Mouse (Mus musculus) kidney, embryonic 15.5 days (tissue): ENCODE data around the gene Gtf2ird1. TPM values are rescaled to one million over a fixed set of nuclear protein-coding genes. Genes with fewer than 3 reads are reported as not detected.

Experiments used
- ATAC-seq: fragments of 200-750 bp; cut with Nextera tagmentation; replicated peaks from 2 replicates; pipeline ENCODE4 v1.8.0; 2017; ENCODE audit warnings: moderate TSS enrichment; ENCODE audit not compliant: low FRiP score
- H3K27ac ChIP-seq: fragments of 300-500 bp; sonication (generic); 2 replicates; pipeline ENCODE4 v1.5.1; 2015; ENCODE audit warnings: mild to moderate bottlenecking, inconsistent platforms
- H3K27me3 ChIP-seq: fragments of 300-500 bp; sonication (generic); 2 replicates; pipeline ENCODE4 v1.6.1; 2015; ENCODE audit warnings: inconsistent platforms
- H3K36me3 ChIP-seq: fragments of 300-500 bp; sonication (generic); 2 replicates; pipeline ENCODE4 v1.6.1; 2015; ENCODE audit warnings: inconsistent platforms
- H3K4me1 ChIP-seq: fragments of 300-500 bp; sonication (generic); 2 replicates; pipeline ENCODE4 v1.6.1; 2015; ENCODE audit warnings: inconsistent platforms
- H3K4me2 ChIP-seq: fragments of 300-500 bp; sonication (generic); 2 replicates; pipeline ENCODE4 v1.6.1; 2015; ENCODE audit warnings: moderate library complexity, mild to moderate bottlenecking, inconsistent platforms
- H3K4me3 ChIP-seq: fragments of 300-500 bp; sonication (generic); replicated peaks from 2 replicates; pipeline ENCODE4 v1.5.1; 2015; ENCODE audit warnings: mild to moderate bottlenecking, inconsistent platforms
- H3K9ac ChIP-seq: fragments of 300-500 bp; sonication (generic); 2 replicates; pipeline ENCODE4 v1.6.1; 2015; ENCODE audit warnings: mild to moderate bottlenecking, inconsistent platforms
- H3K9me3 ChIP-seq: fragments of 300-500 bp; sonication (generic); replicated peaks from 2 replicates; pipeline ENCODE4 v1.6.1; 2016; ENCODE audit warnings: inconsistent platforms
- WGBS: fragments of 180-500 bp; shearing (Covaris S2); methylation state at CpG from one replicate; pipeline ENCODE4 v1.1.7; 2015; ENCODE audit warnings: mixed read lengths; 5-methylcytosine and 5-hydroxymethylcytosine counted together
- polyA plus RNA-seq: library from polyadenylated mRNA; unstranded; fragments of >200 nt; fragmentation: Nextera tagmentation; extraction: Ambion mirVana; gene quantifications from 2 replicates; pipeline ENCODE4 v1.2.1, GENCODE M21; 2015

The Gtf2ird1 gene
- polyA plus RNA-seq, 1 experiment from 2014 or later, result 84.3 TPM

- ATAC-seq, result no peak
- H3K27me3 ChIP-seq, result no peaks in the 10 kb centered on the region
- 73% methylated on average over 9 of the region's 9 CpGs for WGBS
Measured at GRCm38 (mm10) chr5:134421061-134421460, 35.5 kb downstream of the Gtf2ird1 start.

GRCm38 (mm10) chr5:134419700-134420099 is 36.8 kb downstream of the Gtf2ird1 start:
- 89% methylated on average over 5 of the region's 5 CpGs for WGBS

More at GRCm38 (mm10) chr5:134421061-134421460, 35.5 kb downstream of the Gtf2ird1 start:
- Histone ChIP-seq H3K9me3 (no peaks in the 10 kb centered on the region), H3K36me3 (peaks cover 36% of the 10 kb centered on the region), H3K4me3 (no peak overlapping the region), H3K4me2 (no peak overlapping the region), H3K27ac (no peak overlapping the region), H3K9ac (no peak overlapping the region), H3K4me1 (peaks cover 2% of the 10 kb centered on the region; the same call in 1 of the 2 replicates)

GRCm38 (mm10) chr5:134418315-134419074 is 38.0 kb downstream of the Gtf2ird1 start:
- H3K36me3 ChIP-seq, result peaks cover 56% of the 10 kb centered on the region
- no peak overlapping the region for H3K4me2 ChIP-seq
- H3K4me3 ChIP-seq, result no peak overlapping the region
- WGBS, result 94% methylated on average over 6 of the region's 6 CpGs
- 0 out of 2 replicates have a peak overlapping the region, but pooled peaks have one; percentile 37 for H3K27ac ChIP-seq
- no peaks in the 10 kb centered on the region for H3K27me3 ChIP-seq
- no peaks in the 10 kb centered on the region for H3K9me3 ChIP-seq
- peaks cover 2% of the 10 kb centered on the region; the same call in 1 of the 2 replicates for H3K4me1 ChIP-seq
- no peak overlapping the region for H3K9ac ChIP-seq
- peak; percentile 53; the same call in 1 of the 2 replicates for ATAC-seq

More at GRCm38 (mm10) chr5:134419700-134420099, 36.8 kb downstream of the Gtf2ird1 start:
- H3K9me3 ChIP-seq, result no peaks in the 10 kb centered on the region
- H3K4me1 ChIP-seq, result peaks cover 2% of the 10 kb centered on the region; the same call in 1 of the 2 replicates
- no peak overlapping the region for H3K27ac ChIP-seq
- no peaks in the 10 kb centered on the region for H3K27me3 ChIP-seq
- H3K4me2 ChIP-seq, result no peak overlapping the region
- no peak overlapping the region for H3K4me3 ChIP-seq
- H3K9ac ChIP-seq, result no peak overlapping the region
- H3K36me3 ChIP-seq, result peaks cover 50% of the 10 kb centered on the region
- no peak for ATAC-seq

DNA sequence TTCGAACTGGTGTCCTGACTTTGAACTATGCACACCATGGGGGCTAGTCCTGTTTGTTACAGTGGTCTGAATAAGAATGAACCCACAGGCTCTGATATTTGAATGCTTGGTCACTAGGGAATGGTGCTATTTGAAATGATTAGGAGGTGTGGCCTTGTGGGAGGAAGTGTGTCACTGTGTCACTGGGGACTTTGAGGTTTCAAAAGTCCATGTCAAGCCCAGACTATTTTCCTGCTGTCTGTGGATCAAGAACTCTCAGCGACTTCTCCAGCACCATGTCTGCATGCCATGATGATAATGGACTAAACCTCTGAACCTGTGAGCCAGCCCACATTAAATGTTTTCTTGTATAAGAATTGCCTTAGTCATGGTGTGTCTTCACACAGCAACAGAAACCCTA is 44.2 kb downstream of the Gtf2ird1 start:
- WGBS, result 89% methylated on average over 2 of the region's 2 CpGs
- Histone ChIP-seq H3K4me2 (no peak overlapping the region), H3K36me3 (peaks cover 93% of the 10 kb centered on the region), H3K9ac (no peak overlapping the region), H3K27ac (no peak overlapping the region), H3K27me3 (no peaks in the 10 kb centered on the region), H3K9me3 (no peaks in the 10 kb centered on the region), H3K4me1 (0 out of 2 replicates have a peak, but pooled peaks cover 2% of the 10 kb centered on the region), H3K4me3 (no peak overlapping the region)
- no peak for ATAC-seq

- Histone ChIP-seq H3K36me3 (peaks cover 93% of the 10 kb centered on the region), H3K4me1 (0 out of 2 replicates have a peak, but pooled peaks cover 2% of the 10 kb centered on the region), H3K27me3 (no peaks in the 10 kb centered on the region), H3K9me3 (no peaks in the 10 kb centered on the region), H3K4me3 (no peak overlapping the region), H3K27ac (no peak overlapping the region), H3K4me2 (no peak overlapping the region), H3K9ac (no peak overlapping the region)
- peak; percentile 22; the same call in 1 of the 2 replicates for ATAC-seq
- WGBS, result 95% methylated on average over 7 of the region's 7 CpGs
Measured at GRCm38 (mm10) chr5:134410307-134410836, 46.1 kb downstream of the Gtf2ird1 start.

- Histone ChIP-seq H3K27me3 (no peaks in the 10 kb centered on the region), H3K36me3 (peaks cover 93% of the 10 kb centered on the region), H3K4me2 (no peak overlapping the region), H3K9me3 (no peaks in the 10 kb centered on the region), H3K27ac (no peak overlapping the region), H3K4me1 (0 out of 2 replicates have a peak, but pooled peaks cover 2% of the 10 kb centered on the region), H3K4me3 (no peak overlapping the region), H3K9ac (no peak overlapping the region)
- 92% methylated on average over 6 of the region's 6 CpGs for WGBS
- ATAC-seq, result peak; percentile 75
Measured at GRCm38 (mm10) chr5:134409606-134410306, 46.8 kb downstream of the Gtf2ird1 start.

GRCm38 (mm10) chr5:134408119-134408518 is 48.4 kb downstream of the Gtf2ird1 start:
- no peaks in the 10 kb centered on the region for H3K27me3 ChIP-seq
- 0 out of 2 replicates have a peak, but pooled peaks cover 2% of the 10 kb centered on the region for H3K4me1 ChIP-seq
- no peak overlapping the region for H3K4me3 ChIP-seq
- peaks cover 96% of the 10 kb centered on the region for H3K36me3 ChIP-seq
- H3K9me3 ChIP-seq, result no peaks in the 10 kb centered on the region
- WGBS, result 93% methylated on average over 5 of the region's 5 CpGs
- H3K27ac ChIP-seq, result no peak overlapping the region
- no peak for ATAC-seq
- H3K9ac ChIP-seq, result no peak overlapping the region
- no peak overlapping the region for H3K4me2 ChIP-seq

GRCm38 (mm10) chr5:134401841-134402240 is 54.7 kb downstream of the Gtf2ird1 start:
- no peak for ATAC-seq
- no peaks in the 10 kb centered on the region for H3K9me3 ChIP-seq

GRCm38 (mm10) chr5:134397434-134398163 is 58.9 kb downstream of the Gtf2ird1 start:
- Histone ChIP-seq H3K4me1 (peaks cover 12% of the 10 kb centered on the region), H3K9me3 (no peaks in the 10 kb centered on the region), H3K27me3 (no peaks in the 10 kb centered on the region), H3K9ac (no peak overlapping the region), H3K36me3 (peaks cover 94% of the 10 kb centered on the region), H3K27ac (no peak overlapping the region), H3K4me2 (no peak overlapping the region), H3K4me3 (no peak overlapping the region)
- no peak for ATAC-seq
- WGBS, result 90% methylated on average over 15 of the region's 15 CpGs

More at GRCm38 (mm10) chr5:134401841-134402240, 54.7 kb downstream of the Gtf2ird1 start:
- Histone ChIP-seq H3K27ac (no peak overlapping the region), H3K4me3 (no peak overlapping the region), H3K36me3 (peaks cover 99% of the 10 kb centered on the region), H3K4me2 (no peak overlapping the region), H3K9ac (no peak overlapping the region), H3K27me3 (no peaks in the 10 kb centered on the region), H3K4me1 (no peaks in the 10 kb centered on the region)
- WGBS, result 94% methylated on average over 18 of the region's 18 CpGs

- 63% methylated on average over 9 of the region's 9 CpGs for WGBS
- H3K4me1 ChIP-seq, result peaks cover 12% of the 10 kb centered on the region
- no peak for ATAC-seq
- H3K27me3 ChIP-seq, result no peaks in the 10 kb centered on the region
- H3K4me3 ChIP-seq, result no peak overlapping the region
- H3K4me2 ChIP-seq, result no peak overlapping the region
- H3K27ac ChIP-seq, result 0 out of 2 replicates have a peak overlapping the region, but pooled peaks have one; percentile 13
- peaks cover 94% of the 10 kb centered on the region for H3K36me3 ChIP-seq
- no peak overlapping the region for H3K9ac ChIP-seq
- no peaks in the 10 kb centered on the region for H3K9me3 ChIP-seq
Measured at GRCm38 (mm10) chr5:134396519-134396918, 60.0 kb downstream of the Gtf2ird1 start.

GRCm38 (mm10) chr5:134394624-134395023 is 61.9 kb downstream of the Gtf2ird1 start:
- WGBS, result 10% methylated on average over 10 of the region's 10 CpGs
- Histone ChIP-seq H3K4me2 (peak overlapping the region; percentile 31; the same call in 1 of the 2 replicates), H3K9me3 (no peaks in the 10 kb centered on the region), H3K36me3 (peaks cover 94% of the 10 kb centered on the region), H3K27me3 (no peaks in the 10 kb centered on the region), H3K4me1 (peaks cover 12% of the 10 kb centered on the region), H3K9ac (no peak overlapping the region), H3K4me3 (no peak overlapping the region), H3K27ac (peak overlapping the region; percentile 87)
- ATAC-seq, result peak; percentile 84
